Mouse (Mus musculus) limb, embryonic 14.5 days (tissue): ENCODE measurements at regions not wholly inside any gene's neighbourhood (a gene's known extent, or its start where the extent isn't known, plus 50 kb on each side); places are given as distances from the start of the nearest gene placed in this dataset.

Experiments
- ATAC-seq: fragments of 200-750 bp; cut with Nextera tagmentation; 2 replicates; pipeline ENCODE4 v1.8.0; 2017; ENCODE audit warnings: low read depth, moderate number of reproducible peaks, moderate TSS enrichment; ENCODE audit not compliant: low FRiP score
- DNase-seq: peaks from one replicate; pipeline ENCODE4 v3.0.0-alpha.2; 2015; ENCODE audit warnings: low spot score
- H3K27ac ChIP-seq: fragments of 300-500 bp; sonication (generic); replicated peaks from 2 replicates; pipeline ENCODE4 v1.5.1; 2014; ENCODE audit warnings: low read depth, mild to moderate bottlenecking, low read length, moderate library complexity, mixed read lengths
- H3K27me3 ChIP-seq: fragments of 300-500 bp; sonication (generic); 2 replicates; pipeline ENCODE4 v1.6.1; 2014; ENCODE audit warnings: low read length, mixed read lengths; ENCODE audit not compliant: control insufficient read depth, insufficient read depth
- H3K36me3 ChIP-seq: fragments of 300-500 bp; sonication (generic); 2 replicates; pipeline ENCODE4 v1.6.1; 2014; ENCODE audit warnings: mild to moderate bottlenecking, low read length, moderate library complexity, mixed read lengths; ENCODE audit not compliant: control insufficient read depth, insufficient read depth
- H3K4me1 ChIP-seq: fragments of 300-500 bp; sonication (generic); 2 replicates; pipeline ENCODE4 v1.6.1; 2014; ENCODE audit warnings: antibody characterized with exemption, low read length, mixed read lengths; ENCODE audit not compliant: control insufficient read depth, insufficient read depth
- H3K4me2 ChIP-seq: fragments of 300-500 bp; sonication (generic); replicated peaks from 2 replicates; pipeline ENCODE4 v1.6.1; 2014; ENCODE audit warnings: low read depth, mild to moderate bottlenecking, low read length, moderate library complexity; ENCODE audit not compliant: severe bottlenecking
- H3K4me3 ChIP-seq: fragments of 300-500 bp; sonication (generic); replicated peaks from 2 replicates; pipeline ENCODE4 v1.5.1; 2014; ENCODE audit warnings: low read length
- H3K9ac ChIP-seq: fragments of 300-500 bp; sonication (generic); 2 replicates; pipeline ENCODE4 v1.6.1; 2014; ENCODE audit warnings: mild to moderate bottlenecking, low read depth, low read length, moderate library complexity; ENCODE audit not compliant: severe bottlenecking
- H3K9me3 ChIP-seq: fragments of 300-500 bp; sonication (generic); 2 replicates; pipeline ENCODE4 v1.6.1; 2016; ENCODE audit warnings: low read length; ENCODE audit not compliant: control insufficient read depth
- POLR2A ChIP-seq: fragments of 200-500 bp; IDR thresholded peaks from 2 replicates; pipeline ENCODE4 v1.8.0; 2012; ENCODE audit warnings: inconsistent platforms, mild to moderate bottlenecking, moderate library complexity, borderline replicate concordance; ENCODE audit not compliant: insufficient read depth, insufficient read length; ENCODE audit errors: extremely low read depth
- WGBS: fragments of 180-500 bp; shearing (Covaris S2); extraction: QIAGEN DNeasy Blood & Tissue Kit; methylation state at CpG from one replicate; pipeline ENCODE4 v1.1.7; 2014; 5-methylcytosine and 5-hydroxymethylcytosine counted together

GRCm38 (mm10) chr8:41921106-41921505 lies 504.2 kb upstream of the Frg1 start:
- WGBS, result 63% methylated on average over 7 of the region's 7 CpGs
- ATAC-seq, result no peak
- H3K9me3 ChIP-seq, result no peaks in the 10 kb centered on the region; the same call in 1 of the 2 replicates

GRCm38 (mm10) chr8:41920536-41920935 lies 503.7 kb upstream of the Frg1 start:
- Histone ChIP-seq H3K4me3 (no peak overlapping the region), H3K27ac (no peak overlapping the region), H3K36me3 (no peaks in the 10 kb centered on the region), H3K27me3 (no peaks in the 10 kb centered on the region), H3K9me3 (no peaks in the 10 kb centered on the region; the same call in 1 of the 2 replicates), H3K9ac (no peak overlapping the region), H3K4me1 (no peaks in the 10 kb centered on the region), H3K4me2 (no peak overlapping the region)
- 80% methylated on average over 3 of the region's 3 CpGs for WGBS
- no peak for DNase-seq
- TF ChIP-seq POLR2A, result no peak
- ATAC-seq, result no peak

More at GRCm38 (mm10) chr8:41921106-41921505, 504.2 kb upstream of the Frg1 start:
- Histone ChIP-seq H3K9ac (no peak overlapping the region), H3K4me3 (no peak overlapping the region), H3K36me3 (no peaks in the 10 kb centered on the region), H3K4me1 (no peaks in the 10 kb centered on the region), H3K27me3 (no peaks in the 10 kb centered on the region), H3K27ac (no peak overlapping the region), H3K4me2 (no peak overlapping the region)
- TF ChIP-seq POLR2A, result no peak
- DNase-seq, result no peak

- 61% methylated on average over 2 of the region's 2 CpGs for WGBS
- Histone ChIP-seq H3K9ac (no peak overlapping the region), H3K4me1 (no peaks in the 10 kb centered on the region), H3K4me2 (no peak overlapping the region), H3K27ac (no peak overlapping the region), H3K9me3 (no peaks in the 10 kb centered on the region), H3K36me3 (no peaks in the 10 kb centered on the region), H3K27me3 (no peaks in the 10 kb centered on the region), H3K4me3 (no peak overlapping the region)
- TF ChIP-seq POLR2A, result no peak
- ATAC-seq (no peak), DNase-seq (peak; percentile 26)
These were observed 461.3 kb upstream of the Frg1 start for GRCm38 (mm10) chr8:41878029-41878748.

- Histone ChIP-seq H3K27ac (no peak overlapping the region), H3K36me3 (no peaks in the 10 kb centered on the region), H3K9me3 (no peaks in the 10 kb centered on the region), H3K4me3 (no peak overlapping the region), H3K9ac (no peak overlapping the region), H3K4me1 (no peaks in the 10 kb centered on the region), H3K4me2 (no peak overlapping the region), H3K27me3 (no peaks in the 10 kb centered on the region)
- no peak for TF ChIP-seq POLR2A
- DNase-seq (no peak), ATAC-seq (no peak)
- 32% methylated on average over 3 of the region's 3 CpGs for WGBS
These were observed 452.9 kb upstream of the Frg1 start for GRCm38 (mm10) chr8:41869681-41870356.

GRCm38 (mm10) chr8:41860918-41861317 lies 444.0 kb upstream of the Frg1 start:
- H3K4me2 ChIP-seq, result no peak overlapping the region
- H3K9ac ChIP-seq, result no peak overlapping the region
- no peak for TF ChIP-seq POLR2A
- 77% methylated on average over 7 of the region's 7 CpGs for WGBS
- H3K4me3 ChIP-seq, result no peak overlapping the region
- H3K9me3 ChIP-seq, result no peaks in the 10 kb centered on the region
- H3K36me3 ChIP-seq, result no peaks in the 10 kb centered on the region
- H3K4me1 ChIP-seq, result no peaks in the 10 kb centered on the region
- H3K27me3 ChIP-seq, result no peaks in the 10 kb centered on the region
- no peak for ATAC-seq
- DNase-seq, result no peak
- H3K27ac ChIP-seq, result no peak overlapping the region
